Mouse (Mus musculus) A20 (cell line): ENCODE results near the gene Fbxl17.

Experiments used
- DNase-seq: peaks from one replicate; pipeline ENCODE4 v3.0.0-alpha.2; 2011; ENCODE audit warnings: low read depth, low spot score

Fbxl17 gene

DNA sequence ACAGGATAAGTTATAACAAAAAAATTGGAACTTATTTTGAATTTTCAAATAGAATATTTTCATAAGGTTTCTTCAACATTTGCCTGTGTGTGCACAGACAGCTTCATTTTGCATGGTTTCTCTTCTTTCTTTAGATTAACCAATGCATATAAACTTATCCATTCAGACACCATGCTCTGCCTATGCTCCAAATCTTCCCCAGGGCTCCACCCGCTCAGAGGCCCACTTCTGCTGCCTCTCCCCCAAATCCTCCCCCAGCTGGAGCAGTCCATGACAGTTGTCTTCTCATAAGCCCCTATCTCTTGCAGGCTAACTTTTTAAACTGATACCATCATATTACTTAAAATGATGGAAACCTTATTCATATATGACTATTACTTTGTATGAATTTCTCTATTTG is 282.8 kb downstream of the Fbxl17 start:
- DNase-seq: no peak

DNA sequence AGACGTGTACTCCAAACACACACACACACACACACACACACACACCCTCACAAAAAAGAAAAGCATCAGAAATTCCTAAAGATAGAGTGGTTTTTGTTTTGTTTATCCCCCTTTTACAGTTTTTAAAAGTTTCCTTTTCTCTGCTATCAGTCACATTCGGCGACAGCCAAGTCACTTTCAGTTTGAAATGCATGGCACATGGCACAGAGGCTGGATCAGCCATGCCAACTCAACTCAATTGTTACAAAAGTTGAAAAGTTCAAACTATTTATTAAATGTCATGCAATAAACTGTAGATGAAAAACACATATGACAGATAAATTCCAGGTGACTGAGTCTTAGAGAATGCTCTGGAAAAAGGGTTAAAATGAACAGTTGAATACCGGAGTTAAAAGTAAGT is 287.8 kb downstream of the Fbxl17 start:
- DNase-seq: no peak

DNA sequence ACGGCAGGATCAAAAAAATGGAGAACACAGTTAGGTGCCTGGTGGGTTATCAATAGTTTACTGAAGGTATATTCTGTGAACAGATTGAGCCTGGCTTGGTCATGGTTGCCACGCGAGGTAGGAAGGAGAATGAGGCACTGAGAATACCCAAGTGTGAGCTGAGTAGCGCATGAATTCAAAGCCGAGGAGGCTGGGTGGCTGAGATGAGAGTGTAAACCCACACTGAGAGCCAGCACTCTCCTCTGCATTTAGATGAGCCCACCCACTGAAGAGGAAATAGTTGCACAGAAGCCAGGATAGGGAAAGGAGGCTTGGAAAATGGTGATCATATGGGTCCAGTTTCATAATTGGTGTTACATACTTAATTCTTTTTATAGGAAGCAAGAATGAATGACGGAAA is 290.7 kb downstream of the Fbxl17 start:
- DNase-seq: no peak

DNA sequence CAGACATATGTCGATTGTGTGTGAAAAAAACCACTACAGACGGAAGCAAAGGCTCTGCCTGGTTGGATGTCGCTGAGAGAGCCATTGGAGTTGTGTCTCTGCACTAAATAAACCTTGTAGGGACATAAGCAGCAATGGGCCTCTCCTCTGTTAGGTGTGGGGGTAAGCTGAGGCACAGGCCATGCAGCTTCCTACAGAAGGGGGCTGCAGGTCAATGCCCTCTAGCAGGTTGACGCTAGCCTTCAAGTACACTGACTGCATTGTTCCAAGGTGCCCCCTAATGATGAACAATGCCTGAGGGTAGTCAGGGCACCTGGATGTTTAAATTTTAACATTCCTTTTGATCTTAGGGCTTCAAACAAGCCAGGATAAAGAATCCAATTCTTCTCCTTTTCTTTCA is 291.5 kb downstream of the Fbxl17 start:
- no peak for DNase-seq

DNA sequence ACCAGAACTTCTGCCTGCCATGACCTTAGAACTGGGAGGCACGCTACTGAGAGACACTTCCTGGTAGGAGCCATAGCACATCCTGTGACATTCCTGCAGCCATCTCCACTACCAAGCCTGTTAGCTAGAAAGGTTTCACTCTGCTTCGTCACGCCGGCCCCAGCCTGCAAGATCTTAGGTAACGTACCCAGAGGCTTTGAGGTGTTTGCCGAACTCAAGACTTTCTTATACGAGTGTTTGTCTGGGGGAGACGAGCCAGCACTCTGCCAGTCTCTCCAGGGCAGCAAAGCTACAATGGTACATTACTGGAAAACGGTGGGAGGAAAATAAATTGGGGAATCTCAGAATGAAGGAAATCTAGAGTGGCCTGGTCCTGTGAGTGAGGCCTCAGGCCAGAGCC is 292.1 kb downstream of the Fbxl17 start:
- DNase-seq: no peak

GRCm38 (mm10) chr17:63205316-63205715 is 294.5 kb downstream of the Fbxl17 start:
- no peak for DNase-seq

GRCm38 (mm10) chr17:63203582-63204190 is 296.1 kb downstream of the Fbxl17 start:
- no peak for DNase-seq

GRCm38 (mm10) chr17:63198703-63199102 is 301.1 kb downstream of the Fbxl17 start:
- DNase-seq: peak; percentile 48

DNA sequence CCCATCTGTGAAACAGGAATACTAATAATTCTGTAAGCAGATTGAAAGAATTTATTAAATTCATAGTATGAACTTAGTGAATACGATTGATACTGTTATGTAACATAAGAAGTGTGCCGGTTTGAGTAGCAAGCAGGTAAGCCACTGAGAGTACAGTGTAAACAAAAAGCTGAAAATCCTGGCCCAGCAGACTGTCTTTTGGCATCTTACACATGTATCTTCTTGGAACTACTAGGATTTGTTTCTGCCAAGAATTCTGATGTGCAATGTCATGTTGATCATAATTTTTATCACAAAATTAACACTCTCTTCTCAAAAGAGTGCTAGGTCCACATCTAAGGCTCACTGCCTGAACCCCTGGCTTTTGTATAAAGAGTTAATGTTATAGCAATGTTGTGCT is 304.3 kb downstream of the Fbxl17 start:
- DNase-seq: no peak

DNA sequence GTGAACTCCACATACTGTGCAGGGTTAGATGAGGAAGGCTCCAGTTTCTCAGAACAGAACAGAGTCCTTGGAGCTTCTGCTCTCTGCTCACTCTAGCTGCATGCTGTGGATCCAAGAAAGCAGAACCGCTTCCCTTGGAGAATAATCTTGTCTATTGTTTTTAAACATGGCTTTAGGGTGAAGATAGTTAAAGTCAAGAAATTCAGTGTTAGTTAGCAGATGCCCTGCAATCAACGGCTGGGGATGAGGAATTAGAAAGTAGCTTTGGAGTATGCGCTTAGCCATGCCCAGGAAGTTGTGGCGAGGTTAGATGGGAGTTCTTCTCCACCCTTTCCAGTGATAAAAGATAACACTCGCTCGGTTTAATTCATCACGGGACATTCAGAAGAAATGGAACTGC is 306.6 kb downstream of the Fbxl17 start:
- DNase-seq: no peak

DNA sequence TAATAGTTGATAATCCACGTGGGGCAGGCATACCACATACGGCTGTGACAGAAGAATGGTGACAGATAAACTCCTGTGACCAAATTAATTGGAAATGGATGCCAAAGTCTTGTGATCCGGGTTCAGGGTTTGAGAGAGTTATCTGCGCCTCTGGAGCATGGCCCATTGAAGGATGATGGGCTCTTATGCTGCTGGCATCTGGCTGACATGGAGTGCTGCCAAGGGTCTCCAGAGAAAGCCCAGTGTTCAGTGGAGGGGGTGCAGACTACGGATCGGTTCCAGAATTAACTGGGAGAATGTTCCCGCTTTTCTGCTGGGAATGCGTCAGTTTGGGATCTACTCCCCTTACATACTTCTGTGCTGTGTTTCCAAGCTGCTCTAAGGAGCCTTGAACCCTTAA is 308.5 kb downstream of the Fbxl17 start:
- no peak for DNase-seq

DNA sequence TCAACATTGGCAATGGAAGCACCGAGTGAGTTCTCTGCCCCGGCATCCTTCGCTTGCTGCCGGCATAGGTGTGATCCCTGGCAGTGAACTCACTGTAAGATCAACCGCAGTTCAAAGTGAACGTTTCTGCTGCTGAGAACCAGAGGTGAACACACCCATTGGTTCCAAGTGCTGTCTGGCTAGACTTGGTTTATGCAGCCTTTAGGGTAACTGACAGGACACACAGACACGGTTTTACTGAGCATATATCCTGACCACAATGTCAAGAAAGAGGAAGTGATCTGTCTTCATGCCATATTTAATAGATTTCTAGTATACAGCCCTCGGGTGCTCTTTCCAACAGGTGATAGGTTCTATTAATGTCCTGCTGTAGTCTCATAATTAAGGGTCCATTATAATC is 310.5 kb downstream of the Fbxl17 start:
- DNase-seq: peak; percentile 66

GRCm38 (mm10) chr17:63185531-63185930 is 314.3 kb downstream of the Fbxl17 start:
- DNase-seq: no peak

GRCm38 (mm10) chr17:63184844-63185504 is 314.8 kb downstream of the Fbxl17 start:
- DNase-seq: no peak

- no peak for DNase-seq
Observed at GRCm38 (mm10) chr17:63183431-63183830, 316.4 kb downstream of the Fbxl17 start.

- no peak for DNase-seq
Observed at GRCm38 (mm10) chr17:63181661-63182060, 318.2 kb downstream of the Fbxl17 start.

GRCm38 (mm10) chr17:63180042-63180441 is 319.8 kb downstream of the Fbxl17 start:
- DNase-seq: no peak

DNA sequence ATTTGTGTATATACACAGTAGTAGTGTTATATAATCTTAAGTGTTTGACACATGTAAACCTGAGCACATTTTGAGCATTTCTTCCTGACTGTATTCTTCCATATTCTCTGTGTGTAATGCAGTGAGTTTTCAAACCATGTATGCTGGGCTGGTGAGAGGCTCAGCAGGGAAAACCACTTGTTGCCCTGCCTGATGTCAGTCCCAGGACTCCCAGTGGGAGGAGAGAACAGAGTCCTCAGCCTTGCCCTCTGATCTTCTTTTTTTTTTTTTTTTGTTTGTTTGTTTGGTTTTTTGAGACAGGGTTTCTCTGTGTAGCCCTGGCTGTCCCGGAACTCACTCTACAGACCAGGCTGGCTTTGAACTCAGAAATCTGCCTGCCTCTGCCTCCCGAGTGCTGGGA is 321.5 kb downstream of the Fbxl17 start:
- DNase-seq: no peak

DNA sequence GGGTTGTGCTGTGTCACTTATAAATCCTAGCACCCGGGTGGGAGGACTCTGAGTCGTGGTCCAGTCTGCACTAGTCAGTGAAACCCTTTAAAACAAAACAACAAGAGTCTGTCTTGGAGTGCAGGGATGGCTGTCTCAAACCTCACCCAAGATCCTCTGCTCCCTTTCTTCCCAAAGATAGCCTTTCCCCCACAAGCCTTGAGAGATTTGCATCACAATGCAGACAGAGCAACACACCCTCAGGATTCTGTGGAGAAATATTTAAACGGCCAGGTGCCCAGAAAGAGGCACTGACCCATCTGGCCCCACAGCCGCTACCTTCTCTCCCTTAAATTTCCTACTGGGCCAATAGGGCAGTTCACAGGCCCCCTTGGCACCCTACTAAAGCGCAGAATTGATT is 323.4 kb downstream of the Fbxl17 start:
- DNase-seq: no peak

- DNase-seq: no peak
Observed at GRCm38 (mm10) chr17:63172697-63173096, 327.1 kb downstream of the Fbxl17 start.

DNA sequence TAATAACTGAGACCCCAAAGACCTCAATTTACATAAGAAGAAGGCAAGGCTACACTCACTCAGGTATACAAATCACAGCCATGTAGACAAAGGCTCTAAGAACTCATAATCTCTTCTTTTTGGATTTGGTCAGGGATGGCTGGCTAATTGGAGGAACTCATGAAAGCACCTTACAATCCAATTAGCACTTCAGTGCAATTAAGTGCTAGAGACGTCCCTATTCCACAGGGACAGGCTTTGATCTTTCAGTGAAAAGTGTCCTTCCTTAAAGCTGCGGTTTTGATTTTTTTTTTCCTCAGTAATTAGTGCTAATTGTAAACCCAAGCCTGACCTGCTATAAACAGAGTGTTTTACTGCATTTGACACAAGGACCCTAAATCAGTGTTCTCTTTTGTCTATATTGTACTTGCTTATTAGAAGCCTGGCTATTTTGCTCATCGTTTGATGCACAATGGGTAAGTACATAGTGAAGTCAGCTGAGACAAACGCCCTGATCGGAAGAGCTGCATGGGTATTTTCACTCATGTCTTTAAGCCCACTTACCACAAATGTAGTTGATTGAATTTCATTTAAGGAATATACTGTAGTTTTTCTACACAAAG is 327.8 kb downstream of the Fbxl17 start:
- DNase-seq: no peak

GRCm38 (mm10) chr17:63171264-63171663 is 328.6 kb downstream of the Fbxl17 start:
- no peak for DNase-seq
